Mouse (Mus musculus) layer of hippocampus, postnatal 14 days (tissue): ENCODE measurements around the gene Olfr1231. TPM values are rescaled to one million over a fixed set of nuclear protein-coding genes. Genes with fewer than 3 reads are reported as not detected.

Source experiments
- DNase-seq, 2 experiments: peaks; one replicate each; pipeline ENCODE4 v3.0.0; 2021 to 2022; ENCODE audit warnings: low spot score in 2 of 2, mixed read lengths in 1 of 2
- long read RNA-seq, 2 experiments: library from polyadenylated mRNA; stranded (forward); transcript quantifications; one replicate each; pipeline ENCODE4 v2.0.0; 2021
- total RNA-seq, 2 experiments: library from RNA; stranded (reverse); gene quantifications; 2 replicates each; pipeline ENCODE4 v1.2.3; 2021

The Olfr1231 gene
- not detected for total RNA-seq
- long read RNA-seq, experiment 1: 0 reads
- long read RNA-seq, experiment 2: 0 reads

- DNase-seq: no peak
Measured at GRCm38 (mm10) chr2:89306974-89307373, at the start of gene Olfr1231. Gene Olfr1231, minus strand, starts transcription at chr2:89307074.

- DNase-seq: no peak
Measured at GRCm38 (mm10) chr2:89342298-89342697, 35.4 kb upstream of the Olfr1231 start, which contains the start of gene Olfr1233. Gene Olfr1233, minus strand, starts transcription at chr2:89342398.

- DNase-seq: no peak
Measured at GRCm38 (mm10) chr2:89329575-89329974, 22.7 kb upstream of the Olfr1231 start, which contains the start of gene Olfr1232. Gene Olfr1232, minus strand, starts transcription at chr2:89329675.

GRCm38 (mm10) chr2:89297168-89297567 is 9.7 kb downstream of the Olfr1231 start, which contains the start of gene Olfr1230:
Gene Olfr1230, minus strand, starts transcription at chr2:89297268.
- DNase-seq: no peak

GRCm38 (mm10) chr2:89287914-89288313 is 19.0 kb downstream of the Olfr1231 start, which contains the start of gene Olfr1229:
Gene Olfr1229, minus strand, starts transcription at chr2:89288014.
- no peak for DNase-seq

- no peak for DNase-seq
Measured at GRCm38 (mm10) chr2:89253962-89254361, 52.9 kb downstream of the Olfr1231 start, which contains the start of gene Olfr1228. Gene Olfr1228, minus strand, starts transcription at chr2:89254062.

Other genes with a start within 250 kb of the Olfr1231 start
- gene Olfr1218, start 245.9 kb downstream of the Olfr1231 start, total RNA-seq: not detected
- not detected for gene Olfr1219, start 223.6 kb downstream of the Olfr1231 start, total RNA-seq
- gene Olfr1220, start 200.2 kb downstream of the Olfr1231 start, total RNA-seq: not detected
- gene Olfr1221, start 189.8 kb downstream of the Olfr1231 start, total RNA-seq: not detected
- gene Olfr1222, start 174.0 kb downstream of the Olfr1231 start, total RNA-seq: not detected
- not detected for gene Olfr1223, start 155.5 kb downstream of the Olfr1231 start, total RNA-seq
- not detected for gene Olfr1224-ps1, start 143.0 kb downstream of the Olfr1231 start, total RNA-seq
- not detected for gene Olfr1225, start 132.4 kb downstream of the Olfr1231 start, total RNA-seq
- not detected for gene Olfr1226, start 107.0 kb downstream of the Olfr1231 start, total RNA-seq
- not detected for gene Olfr1228, start 53.0 kb downstream of the Olfr1231 start, total RNA-seq
- not detected for gene Olfr1229, start 19.1 kb downstream of the Olfr1231 start, total RNA-seq
- gene Olfr1230, start 9.8 kb downstream of the Olfr1231 start, total RNA-seq: not detected
- gene Olfr1232, start 22.6 kb upstream of the Olfr1231 start, total RNA-seq: not detected
- gene Olfr1233, start 35.3 kb upstream of the Olfr1231 start, total RNA-seq: not detected
- not detected for gene Olfr1234, start 57.8 kb upstream of the Olfr1231 start, total RNA-seq
- not detected for gene Olfr1238, start 102.6 kb upstream of the Olfr1231 start, total RNA-seq
- not detected for gene Olfr1239, start 113.3 kb upstream of the Olfr1231 start, total RNA-seq
- not detected for gene Olfr1240, start 135.9 kb upstream of the Olfr1231 start, total RNA-seq
- gene Olfr1241, start 180.1 kb upstream of the Olfr1231 start, total RNA-seq: not detected
- gene Olfr1242, start 191.3 kb upstream of the Olfr1231 start, total RNA-seq: not detected
- gene Olfr1243, start 224.4 kb upstream of the Olfr1231 start, total RNA-seq: not detected